Mouse (Mus musculus): ENCODE data around the gene Ube2ql1. TPM values are rescaled to one million over a fixed set of nuclear protein-coding genes. Genes with fewer than 3 reads are reported as not detected.
A peak's percentile ranks its signal among the peaks of the same experiment; 100 is the strongest.

Ube2ql1 gene
- total RNA-seq, 2 experiments from 2014 or later = 0.76 to 3.5 TPM

- no peak for DNase-seq
Measured at GRCm38 (mm10) chr13:69708236-69708635, 31.5 kb downstream of the Ube2ql1 start.

GRCm38 (mm10) chr13:69707496-69707895 is 32.2 kb downstream of the Ube2ql1 start:
- no peak for DNase-seq

GRCm38 (mm10) chr13:69706919-69707318 is 32.8 kb downstream of the Ube2ql1 start:
- DNase-seq = no peak

DNA sequence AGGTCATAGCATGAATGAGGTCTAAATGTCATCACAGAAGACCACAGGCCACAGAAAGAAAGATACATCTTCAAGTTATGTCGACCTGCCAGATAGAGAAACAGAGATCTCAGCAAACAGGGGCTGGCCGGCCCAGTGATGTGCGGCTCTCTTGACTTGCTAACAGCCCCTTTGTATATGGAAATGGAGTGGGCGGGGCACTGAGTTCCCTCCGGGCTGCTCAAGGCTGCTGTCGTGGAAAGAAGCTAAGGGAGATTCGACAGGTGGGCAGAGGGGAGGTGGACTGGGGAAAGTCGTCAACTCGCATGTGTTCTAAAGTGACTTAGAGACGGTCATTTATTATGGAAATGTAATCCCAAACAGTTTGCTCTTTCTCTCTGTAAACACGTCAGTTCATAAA is 36.2 kb downstream of the Ube2ql1 start:
- peak in 1 of 2 experiments; percentile 5 for DNase-seq

- DNase-seq = no peak
Measured at GRCm38 (mm10) chr13:69701397-69701796, 38.3 kb downstream of the Ube2ql1 start.

GRCm38 (mm10) chr13:69700827-69701226 is 38.9 kb downstream of the Ube2ql1 start:
- DNase-seq = no peak

DNA sequence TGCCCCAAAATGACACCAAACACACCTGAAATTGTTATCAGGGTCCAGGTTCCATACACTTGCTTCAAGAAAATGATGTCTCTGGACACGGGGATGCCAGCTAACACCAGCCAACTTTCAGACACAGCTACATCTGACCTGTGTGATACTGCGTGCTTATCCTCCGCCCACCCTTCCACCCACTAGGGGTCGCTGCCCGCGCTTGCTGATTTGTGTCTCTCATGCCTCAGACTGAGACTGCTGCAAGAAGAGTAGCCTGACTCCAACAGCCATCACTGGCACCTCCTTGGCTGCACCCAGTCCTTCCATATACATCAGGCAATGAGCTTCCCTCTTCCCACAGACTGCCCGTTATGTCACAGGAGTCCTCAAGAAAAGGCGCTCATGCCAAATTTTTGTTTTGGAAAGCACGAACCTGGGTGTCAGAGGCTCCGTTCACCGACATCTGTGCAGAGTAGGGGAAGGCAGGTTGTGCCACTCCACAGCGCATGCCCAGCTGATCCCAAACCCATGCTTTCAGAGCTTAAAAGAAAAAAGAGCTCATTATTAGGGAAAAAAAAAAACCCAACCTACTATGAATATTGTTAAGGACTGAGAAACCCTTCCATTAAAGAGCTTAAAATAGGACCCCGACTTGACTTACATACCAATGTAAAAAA is 43.2 kb downstream of the Ube2ql1 start:
- peak; percentile 86 to 87 for DNase-seq

- DNase-seq = peak; percentile 68 to 73
Measured at GRCm38 (mm10) chr13:69691074-69691473, 48.6 kb downstream of the Ube2ql1 start.

- peak; percentile 34 to 41 for DNase-seq
Measured at GRCm38 (mm10) chr13:69687023-69687422, 52.7 kb downstream of the Ube2ql1 start.

DNA sequence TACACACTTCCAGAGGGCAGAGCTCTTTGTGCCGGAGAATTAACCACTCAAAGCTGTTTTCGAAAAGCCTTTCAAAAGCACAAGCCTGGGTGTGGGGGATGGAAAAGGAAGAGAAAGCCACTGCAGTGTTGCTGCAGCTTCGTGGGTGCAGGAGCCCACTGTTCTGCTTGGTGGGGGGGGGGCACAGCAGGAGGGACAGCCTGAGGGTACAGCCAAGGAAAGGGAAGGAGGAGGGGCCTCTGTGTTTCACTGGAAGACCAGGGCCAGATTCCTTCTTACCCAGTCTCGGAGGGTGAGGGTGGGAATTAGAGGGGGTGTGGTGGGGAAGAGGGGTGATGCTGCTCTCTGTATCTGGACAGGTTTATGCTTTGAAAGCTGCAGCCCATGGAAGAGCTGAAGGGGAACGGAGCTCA is 54.3 kb downstream of the Ube2ql1 start:
- no peak for DNase-seq

DNA sequence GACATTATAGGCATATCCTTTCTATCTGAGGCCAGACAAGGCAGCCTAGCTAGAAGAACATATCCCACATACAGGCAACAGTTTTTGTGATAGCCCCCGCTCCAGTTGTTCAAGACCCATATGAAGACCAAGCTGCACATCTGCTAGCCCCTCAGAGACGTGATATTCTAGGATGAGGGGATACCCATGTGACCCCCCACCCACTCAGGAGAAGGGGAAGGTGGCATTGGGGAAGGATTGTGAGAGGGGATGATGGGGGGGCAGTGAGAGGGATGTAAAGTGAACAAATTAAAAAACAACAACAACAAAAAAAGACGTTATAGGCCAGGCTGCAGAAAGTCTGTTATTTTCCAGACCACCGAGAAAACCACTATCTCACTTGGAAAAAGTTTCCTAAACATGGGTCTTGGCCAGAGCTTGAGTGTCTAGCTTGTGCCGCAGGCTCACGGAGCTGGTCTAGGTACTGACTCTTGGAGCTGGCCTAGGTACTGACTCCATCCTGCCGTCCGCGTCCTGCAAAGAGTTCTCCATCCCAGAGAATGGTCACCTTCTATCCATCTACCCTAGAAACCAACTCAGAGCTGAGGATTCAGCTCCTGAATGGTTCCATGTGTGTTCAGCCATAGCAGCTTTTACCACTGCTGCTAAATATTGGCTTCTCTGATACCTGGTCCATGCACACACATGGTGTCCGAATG is 65.6 kb downstream of the Ube2ql1 start:
- no peak for DNase-seq

- no peak for DNase-seq
Measured at GRCm38 (mm10) chr13:69673197-69673920, 66.3 kb downstream of the Ube2ql1 start.

DNA sequence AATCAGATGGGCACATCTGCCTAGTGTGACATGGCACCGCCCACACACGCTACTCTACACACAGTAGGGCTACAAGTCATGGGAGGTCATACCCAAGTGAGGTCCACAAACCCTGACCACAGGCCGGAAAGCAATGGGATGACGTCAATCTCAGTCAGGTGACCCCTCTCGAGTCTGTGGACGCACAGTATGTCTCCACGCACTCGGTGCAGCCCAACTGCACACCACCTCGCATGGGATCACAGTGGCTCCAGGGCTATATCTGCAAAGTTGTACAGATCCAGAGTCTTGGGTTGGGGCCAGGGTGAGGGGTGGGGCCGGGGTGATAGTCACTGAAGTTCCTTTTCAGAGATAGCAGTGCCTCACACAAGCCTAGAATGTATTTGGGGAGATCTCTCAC is 67.1 kb downstream of the Ube2ql1 start:
- no peak for DNase-seq

DNA sequence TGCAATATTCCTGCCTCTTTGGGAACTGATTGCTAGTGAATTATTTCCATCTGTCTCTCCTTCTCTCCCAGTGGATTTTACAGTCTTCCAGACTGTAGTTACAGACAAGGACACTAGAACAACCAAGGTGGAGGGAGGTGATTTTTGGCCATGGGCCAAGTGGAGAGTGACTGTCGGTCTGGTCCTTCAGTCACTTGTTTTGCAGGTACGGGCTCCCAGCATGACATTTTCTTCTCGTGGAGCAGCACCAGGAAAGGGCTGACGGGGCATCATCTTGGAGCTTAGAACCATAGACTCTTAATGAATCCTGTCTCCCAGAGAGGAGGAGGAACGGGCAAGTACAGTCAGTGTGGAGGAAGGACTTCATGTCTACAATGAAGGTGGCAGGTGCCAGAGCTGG is 67.6 kb downstream of the Ube2ql1 start:
- no peak for DNase-seq

DNA sequence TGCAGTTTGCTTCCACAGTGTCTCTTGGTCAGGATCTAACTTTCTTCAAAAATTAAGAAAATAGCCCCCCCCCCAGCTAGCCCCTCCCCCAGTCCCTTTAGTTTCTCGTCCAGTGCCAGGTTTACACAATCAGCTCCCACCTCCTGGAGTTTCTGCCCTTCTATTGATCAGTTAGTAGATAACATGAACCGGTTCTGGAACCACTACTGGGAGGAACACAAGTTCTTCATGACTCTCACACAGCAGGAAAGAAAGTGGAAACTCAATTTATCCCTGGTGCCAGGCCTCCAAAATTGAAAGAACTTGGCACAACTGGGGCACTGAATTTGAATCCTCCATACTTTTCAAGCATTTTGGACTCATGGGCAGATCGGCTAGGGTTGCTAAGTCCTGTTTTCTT is 85.2 kb downstream of the Ube2ql1 start:
- DNase-seq = no peak

Other genes starting within 250 kb of the Ube2ql1 start
- 10 to 100 TPM; 83.1 to 94.4 TPM for gene Nsun2, start 206.1 kb downstream of the Ube2ql1 start, total RNA-seq (2021)
- gene Tent4a, start 205.3 kb downstream of the Ube2ql1 start, total RNA-seq (2021) = 10 to 100 TPM; 23.2 to 25.3 TPM
- gene Srd5a1, start 128.4 kb downstream of the Ube2ql1 start, total RNA-seq (2021) = 10 to 100 TPM in 1 of 2 experiments, 1 to 10 TPM in 1; 8.2 to 23.2 TPM
- 10 to 100 TPM; 52.9 to 76.6 TPM for gene Med10, start 62.5 kb upstream of the Ube2ql1 start, total RNA-seq (2021)